Mouse (Mus musculus) megakaryocyte, adult 5-6 weeks (primary cell): ENCODE results near the gene Mettl18. TPM values are rescaled to one million over a fixed set of nuclear protein-coding genes. Genes with fewer than 3 reads are reported as not detected.
"Not testable (repeated sequence)": the region's sequence is repeated elsewhere in the genome, so short reads cannot be mapped to it uniquely, and the experiment has no call there.

Experiments used
- ATAC-seq: 2 replicates; pipeline ENCODE4 v1.8.0; 2016; ENCODE audit warnings: mild to moderate bottlenecking, inconsistent platforms; ENCODE audit not compliant: poor library complexity, severe bottlenecking
- total RNA-seq, 2 experiments: library from RNA; stranded (forward) in 1 of 2; stranded (reverse) in 1 of 2; fragments of 153-499, 151-499 nt in 1 of 2; fragments of 221-1000, 200-1000 nt in 1 of 2; gene quantifications; 2 replicates each; pipeline versions ENCODE4 v1.2.3 to v1.2.4; 2015 to 2017

The Mettl18 gene
- total RNA-seq (2015) (2.8 and 5.4 TPM in 2 replicates), total RNA-seq (2017) (10.2 and 10.7 TPM in 2 replicates)

GRCm38 (mm10) chr1:163994721-163995608 lies at the start of gene Mettl18, which contains the start of gene BC055324:
Gene Mettl18 (plus strand): TSS chr1:163994889.
Gene BC055324 (minus strand): TSS chr1:163994796.
- peak; percentile 98 for ATAC-seq

- ATAC-seq, result no peak
Measured at GRCm38 (mm10) chr1:163953396-163953795, 41.3 kb upstream of the Mettl18 start.

- ATAC-seq, result no peak
Measured at GRCm38 (mm10) chr1:163958036-163958435, 36.7 kb upstream of the Mettl18 start.

- peak; percentile 82 for ATAC-seq
Measured at GRCm38 (mm10) chr1:163964008-163964689, 30.5 kb upstream of the Mettl18 start.

GRCm38 (mm10) chr1:163974471-163974870 lies 20.2 kb upstream of the Mettl18 start:
- no peak for ATAC-seq

GRCm38 (mm10) chr1:163975088-163975487 lies 19.6 kb upstream of the Mettl18 start:
- ATAC-seq, result 0 out of 2 replicates have a peak, but pooled peaks have one; percentile 30

GRCm38 (mm10) chr1:163976515-163976914 lies 18.2 kb upstream of the Mettl18 start:
- no peak for ATAC-seq

- ATAC-seq, result no peak
Measured at GRCm38 (mm10) chr1:163992371-163992770, 2.3 kb upstream of the Mettl18 start.

- ATAC-seq, result peak; percentile 72
Measured at GRCm38 (mm10) chr1:163994173-163994720, 442 bp upstream of the Mettl18 start.

- no peak for ATAC-seq
Measured at GRCm38 (mm10) chr1:163995609-163995913, 872 bp downstream of the Mettl18 start.

GRCm38 (mm10) chr1:164001831-164002452 lies 7.3 kb downstream of the Mettl18 start:
- ATAC-seq, result peak; percentile 81

GRCm38 (mm10) chr1:164004311-164004710 lies 9.6 kb downstream of the Mettl18 start:
- ATAC-seq, result no peak

GRCm38 (mm10) chr1:164009235-164009634 lies 14.5 kb downstream of the Mettl18 start:
- peak; percentile 75 for ATAC-seq

- 0 out of 2 replicates have a peak, but pooled peaks have one; percentile 10 for ATAC-seq
Measured at GRCm38 (mm10) chr1:164014616-164015015, 19.9 kb downstream of the Mettl18 start.

GRCm38 (mm10) chr1:164018221-164018896 lies 23.7 kb downstream of the Mettl18 start:
- no peak for ATAC-seq

GRCm38 (mm10) chr1:164019789-164020188 lies 25.1 kb downstream of the Mettl18 start:
- no peak for ATAC-seq

GRCm38 (mm10) chr1:164020746-164021145 lies 26.1 kb downstream of the Mettl18 start:
- ATAC-seq, result not testable (repeated sequence)

- ATAC-seq, result not testable (repeated sequence)
Measured at GRCm38 (mm10) chr1:164022106-164022505, 27.4 kb downstream of the Mettl18 start.

GRCm38 (mm10) chr1:164025685-164026084 lies 31.0 kb downstream of the Mettl18 start:
- ATAC-seq, result no peak

GRCm38 (mm10) chr1:164027416-164027815 lies 32.7 kb downstream of the Mettl18 start:
- ATAC-seq, result no peak
